Mouse (Mus musculus) gastrocnemius, adult 18-20 months (tissue): ENCODE measurements at regions not wholly inside any gene's neighbourhood (a gene's known extent, or its start where the extent isn't known, plus 50 kb on each side); places are given as distances from the start of the nearest gene placed in this dataset.

Experiments used
- DNase-seq: peaks from one replicate; pipeline ENCODE4 v3.0.0; 2021; ENCODE audit warnings: low spot score

DNA sequence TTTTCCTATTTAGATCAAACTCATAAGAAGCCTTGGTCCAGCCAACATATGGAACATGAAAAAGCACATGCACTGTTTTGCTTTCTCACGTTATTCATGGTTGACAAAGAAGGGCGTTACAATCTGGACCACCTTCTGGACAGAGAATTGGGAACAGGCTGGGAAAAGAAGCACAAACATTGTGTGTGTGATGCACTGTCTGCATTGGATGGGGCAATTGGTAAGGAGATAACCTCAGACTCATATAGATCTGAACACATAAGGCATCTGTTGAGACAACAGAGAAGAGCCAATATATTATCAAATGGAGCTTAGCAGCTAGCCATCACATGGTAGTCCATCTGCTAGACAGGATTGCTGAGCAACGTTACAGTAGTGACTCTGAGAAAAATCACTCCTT lies 317.1 kb downstream of the Fam84a start:
- DNase-seq: no peak

- DNase-seq: no peak
These were observed 326.0 kb downstream of the Fam84a start for GRCm38 (mm10) chr12:13825899-13826298.

- DNase-seq: no peak
These were observed 336.4 kb downstream of the Fam84a start for GRCm38 (mm10) chr12:13815500-13815899.

- no peak for DNase-seq
These were observed 341.7 kb downstream of the Fam84a start for GRCm38 (mm10) chr12:13810155-13810515.

- no peak for DNase-seq
These were observed 342.3 kb downstream of the Fam84a start for GRCm38 (mm10) chr12:13809291-13810154.

- DNase-seq: no peak
These were observed 372.1 kb downstream of the Fam84a start for GRCm38 (mm10) chr12:13779752-13780151.

DNA sequence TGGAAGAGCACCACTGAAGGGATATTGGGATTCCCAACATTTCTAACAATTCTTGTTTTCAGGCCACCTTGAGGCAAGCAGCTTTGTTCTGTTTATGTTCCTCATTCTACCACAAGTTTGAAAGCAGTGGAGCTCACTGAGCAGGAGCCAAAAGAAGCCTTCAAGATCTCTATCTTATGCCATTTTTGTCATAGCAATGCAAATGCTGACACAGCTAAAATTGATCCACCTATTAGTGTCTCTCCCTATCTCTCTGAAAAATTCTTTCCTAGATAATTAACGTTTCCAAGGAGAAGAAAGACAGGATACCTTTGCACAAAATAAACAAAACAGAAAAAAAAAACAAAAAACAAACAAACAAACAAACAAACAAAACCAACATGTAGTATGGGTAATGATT lies 375.2 kb downstream of the Fam84a start:
- no peak for DNase-seq

DNA sequence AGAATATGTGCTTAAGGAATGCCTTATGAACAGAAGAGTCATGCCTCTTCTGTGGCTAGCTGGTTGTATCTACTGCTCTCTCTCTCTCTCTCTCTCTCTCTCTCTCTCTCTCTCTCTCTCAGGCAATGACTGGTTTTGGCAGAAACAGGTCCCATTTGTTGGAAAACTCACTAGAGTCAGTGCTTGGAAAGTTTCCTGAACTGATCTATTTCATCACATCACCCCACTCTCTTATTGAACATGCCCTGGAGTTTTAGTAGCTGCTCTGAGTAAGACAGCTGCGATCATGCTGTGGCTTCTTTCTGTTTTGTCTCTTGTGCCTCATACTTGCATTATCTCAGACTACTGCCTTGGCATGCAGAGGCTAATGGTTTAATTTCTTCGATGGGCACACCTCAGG lies 382.2 kb downstream of the Fam84a start:
- DNase-seq: no peak

DNA sequence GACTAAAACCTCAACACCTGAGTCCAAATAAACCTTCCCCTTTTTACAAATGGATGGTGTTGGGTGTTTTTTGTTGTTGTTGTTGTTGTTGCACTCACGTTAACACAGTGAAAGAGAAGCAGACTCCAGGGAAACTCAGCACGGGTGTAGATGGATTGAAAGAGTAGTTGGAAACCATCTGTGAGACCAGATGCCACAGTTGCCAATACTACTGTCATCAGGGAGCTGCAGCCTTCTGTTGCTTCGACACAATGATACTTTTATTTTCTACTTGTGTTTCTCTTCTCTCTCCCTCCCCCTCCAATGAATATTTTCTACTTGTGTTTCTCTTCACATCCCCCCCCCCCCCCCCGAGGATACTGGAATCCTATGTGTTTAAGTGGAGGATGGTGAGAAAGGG lies 382.7 kb downstream of the Fam84a start:
- no peak for DNase-seq

- DNase-seq: no peak
These were observed 385.4 kb downstream of the Fam84a start for GRCm38 (mm10) chr12:13766486-13766885.

- DNase-seq: no peak
These were observed 398.0 kb downstream of the Fam84a start for GRCm38 (mm10) chr12:13753878-13754277.

GRCm38 (mm10) chr12:13744323-13744931 lies 407.4 kb downstream of the Fam84a start:
- no peak for DNase-seq

GRCm38 (mm10) chr12:13729901-13730637 lies 421.8 kb downstream of the Fam84a start:
- no peak for DNase-seq

- no peak for DNase-seq
These were observed 422.9 kb downstream of the Fam84a start for GRCm38 (mm10) chr12:13728986-13729385.

- no peak for DNase-seq
These were observed 427.3 kb downstream of the Fam84a start for GRCm38 (mm10) chr12:13724511-13724910.

- no peak for DNase-seq
These were observed 440.9 kb downstream of the Nbas start for GRCm38 (mm10) chr12:13709806-13710205.

DNA sequence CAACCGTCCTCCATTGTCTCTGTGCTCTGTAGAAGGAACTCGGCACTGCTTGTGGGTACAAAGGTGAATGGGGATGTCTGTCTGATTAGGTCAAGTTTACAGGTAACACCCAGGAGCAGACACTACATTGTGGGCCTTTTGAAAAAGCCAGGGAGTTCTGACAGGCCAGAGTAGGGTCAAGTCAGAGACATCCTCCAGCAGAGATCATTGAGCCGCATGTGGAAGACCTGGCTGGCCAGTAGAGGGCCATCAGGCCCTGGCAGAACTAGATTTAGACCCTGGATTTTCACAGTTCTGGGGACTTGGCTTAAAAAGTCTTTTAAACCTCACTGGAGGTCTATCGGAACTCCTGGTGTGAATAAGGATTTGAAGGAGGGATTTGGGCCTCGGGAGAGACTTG lies 438.8 kb downstream of the Nbas start:
- no peak for DNase-seq

GRCm38 (mm10) chr12:13706510-13706909 lies 437.6 kb downstream of the Nbas start:
- no peak for DNase-seq

DNA sequence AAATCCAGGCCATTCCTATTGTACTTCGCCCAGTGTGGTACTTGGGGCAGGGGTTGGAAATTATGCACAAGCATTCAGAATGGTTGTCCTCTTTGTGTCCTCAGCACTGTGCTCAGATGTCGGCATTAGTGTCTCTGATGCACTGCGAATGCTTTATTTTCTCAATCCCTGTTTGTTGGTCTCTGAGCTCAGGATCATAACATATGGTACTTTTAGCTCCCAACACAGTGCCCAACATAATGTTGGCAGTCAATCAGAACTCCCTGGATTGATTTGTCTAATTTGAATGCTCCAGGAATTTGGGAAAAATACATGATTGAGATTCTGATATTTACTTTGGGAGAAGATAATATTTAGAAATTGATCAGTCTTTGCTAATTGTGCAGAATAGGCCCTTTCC lies 434.7 kb downstream of the Nbas start:
- DNase-seq: no peak

DNA sequence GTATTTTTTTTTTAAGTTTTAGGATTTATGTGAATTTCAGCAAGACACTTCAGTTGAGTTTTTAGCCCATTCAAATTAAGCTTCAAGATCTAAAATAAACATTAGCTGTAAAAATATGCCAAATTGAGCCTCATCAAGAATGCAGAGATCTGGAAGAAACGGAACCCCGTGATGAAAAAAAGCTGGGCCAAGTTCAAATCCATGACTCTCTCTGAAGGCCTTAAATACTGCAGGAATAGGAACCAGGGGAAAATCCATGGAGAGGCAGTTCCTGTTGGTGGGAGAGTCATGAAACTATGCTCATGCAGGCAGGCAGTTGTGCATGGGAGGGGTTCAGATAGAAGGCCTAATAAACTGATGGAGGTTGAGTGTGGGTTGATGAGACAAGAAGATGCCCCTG lies 430.9 kb downstream of the Nbas start:
- no peak for DNase-seq

DNA sequence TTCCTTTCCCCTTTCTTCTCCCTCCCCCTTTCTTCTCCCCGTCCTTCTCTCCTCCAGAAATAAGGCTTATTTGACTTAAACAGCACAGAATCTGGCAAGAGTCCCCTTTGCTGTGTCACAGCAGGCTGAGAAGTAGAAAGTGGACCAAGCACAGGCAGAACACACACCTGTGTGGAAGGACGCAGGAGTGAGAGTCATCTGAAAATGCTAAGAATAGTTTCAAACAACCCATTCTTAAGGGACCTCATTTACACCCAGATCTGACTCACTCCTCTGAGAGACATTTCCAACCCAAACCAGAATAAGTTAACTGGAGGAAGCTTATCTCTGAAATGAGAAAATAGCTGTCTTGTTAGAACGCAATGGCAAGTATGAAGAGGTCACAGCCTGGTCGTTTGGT lies 429.9 kb downstream of the Nbas start:
- DNase-seq: no peak

GRCm38 (mm10) chr12:13691394-13692165 lies 422.6 kb downstream of the Nbas start:
- no peak for DNase-seq
